Mouse (Mus musculus) myocyte (in vitro differentiated cells): ENCODE measurements at regions not wholly inside any gene's neighbourhood (a gene's known extent, or its start where the extent isn't known, plus 50 kb on each side); places are given as distances from the start of the nearest gene placed in this dataset.

Source experiments
- H3K27me3 ChIP-seq: one replicate; pipeline ENCODE4 v1.6.1; 2011; ENCODE audit not compliant: control insufficient read depth, insufficient read depth, insufficient read length
- H3K36me3 ChIP-seq: one replicate; pipeline ENCODE4 v1.6.1; 2011; ENCODE audit not compliant: control insufficient read depth, insufficient read depth
- H3K4me2 ChIP-seq: one replicate; pipeline ENCODE4 v1.6.1; 2011; ENCODE audit warnings: low read depth, control low read depth
- H3K4me3 ChIP-seq: one replicate; pipeline ENCODE4 v1.5.1; 2011; ENCODE audit warnings: mild to moderate bottlenecking, control low read depth, moderate library complexity
- H3K79me2 ChIP-seq: one replicate; pipeline ENCODE4 v1.6.1; 2011; ENCODE audit not compliant: control insufficient read depth, insufficient read depth
- H3ac ChIP-seq: one replicate; pipeline ENCODE4 v1.6.1; 2011; ENCODE audit not compliant: control insufficient read depth, insufficient read length
- CEBPB ChIP-seq: IDR thresholded peaks from 2 replicates; pipeline ENCODE4 v1.6.1; 2011; ENCODE audit warnings: mild to moderate bottlenecking, moderate library complexity; ENCODE audit not compliant: poor library complexity, insufficient read depth, severe bottlenecking
- E2F4 ChIP-seq: IDR thresholded peaks from one replicate; pipeline ENCODE4 v1.6.1; 2011; ENCODE audit warnings: mild to moderate bottlenecking, control low read depth, moderate library complexity; ENCODE audit not compliant: insufficient read depth
- MAX ChIP-seq: IDR thresholded peaks from one replicate; pipeline ENCODE4 v1.6.1; 2011; ENCODE audit warnings: low read depth, mild to moderate bottlenecking, control low read depth
- MYOD1 ChIP-seq, 3 experiments: IDR thresholded peaks; one replicate each; pipeline ENCODE4 v1.6.1; 2011; ENCODE audit warnings: control low read depth in 2 of 3, low read depth in 2 of 3, mild to moderate bottlenecking in 2 of 3, moderate library complexity in 1 of 3; ENCODE audit not compliant: insufficient read length in 2 of 3, control insufficient read depth in 1 of 3
- MYOG ChIP-seq, 3 experiments: IDR thresholded peaks; one replicate each; pipeline ENCODE4 v1.6.1; 2011; ENCODE audit warnings: control low read depth in 2 of 3, low read depth in 2 of 3, mild to moderate bottlenecking in 2 of 3; ENCODE audit not compliant: insufficient read length in 2 of 3, control insufficient read depth in 1 of 3, insufficient read depth in 1 of 3
- POLR2A ChIP-seq: IDR thresholded peaks from one replicate; pipeline ENCODE4 v1.6.1; 2011; ENCODE audit warnings: low read depth, mild to moderate bottlenecking, control low read depth, moderate library complexity; ENCODE audit not compliant: insufficient read length
- POLR2AphosphoS2 ChIP-seq: IDR thresholded peaks from one replicate; pipeline ENCODE4 v1.6.1; 2011; ENCODE audit warnings: low read depth, control low read depth; ENCODE audit not compliant: insufficient read length
- REST ChIP-seq: IDR thresholded peaks from one replicate; pipeline ENCODE4 v1.6.1; 2011; ENCODE audit warnings: mild to moderate bottlenecking, control low read depth, moderate library complexity; ENCODE audit not compliant: insufficient read depth, insufficient read length
- SRF ChIP-seq: IDR thresholded peaks from one replicate; pipeline ENCODE4 v1.6.1; 2011; ENCODE audit warnings: low read depth; ENCODE audit not compliant: control insufficient read depth, insufficient read length
- TCF12 ChIP-seq: IDR thresholded peaks from one replicate; pipeline ENCODE4 v1.6.1; 2011; ENCODE audit warnings: mild to moderate bottlenecking, control low read depth; ENCODE audit not compliant: poor library complexity, insufficient read depth, severe bottlenecking
- TCF3 ChIP-seq: IDR thresholded peaks from one replicate; pipeline ENCODE4 v1.6.1; 2011; ENCODE audit warnings: low read depth, control low read depth; ENCODE audit not compliant: insufficient read length
- USF1 ChIP-seq: IDR thresholded peaks from one replicate; pipeline ENCODE4 v1.6.1; 2011; ENCODE audit warnings: low read depth, mild to moderate bottlenecking, control low read depth, moderate library complexity

GRCm38 (mm10) chr14:24650902-24651270 is 164.0 kb downstream of the Rps24 start:
- H3K27me3 ChIP-seq = peaks cover 6% of the 10 kb centered on the region
- no peak for TF ChIP-seq MYOD1 (IDR thresholded peaks at IDR 0.05; ENCODE audit: control insufficient read depth in 1 of 3, insufficient read length in 2 of 3, low read depth in 2 of 3)
- no peak for TF ChIP-seq SRF
- no peak overlapping the region for H3K4me2 ChIP-seq
- no peak overlapping the region for H3K4me3 ChIP-seq
- H3K36me3 ChIP-seq = no peaks in the 10 kb centered on the region
- H3K79me2 ChIP-seq = no peaks in the 10 kb centered on the region
- no peak overlapping the region for H3ac ChIP-seq

GRCm38 (mm10) chr14:24652591-24652990 is 165.7 kb downstream of the Rps24 start:
- no peak for TF ChIP-seq CEBPB
- TF ChIP-seq E2F4 = no peak
- TF ChIP-seq MAX = no peak
- no peak for TF ChIP-seq MYOD1 (IDR thresholded peaks at IDR 0.05; ENCODE audit: control insufficient read depth in 1 of 3, insufficient read length in 2 of 3, low read depth in 2 of 3)
- no peak for TF ChIP-seq POLR2A
- no peak for TF ChIP-seq TCF12
- no peak for TF ChIP-seq REST
- TF ChIP-seq MYOG (IDR thresholded peaks at IDR 0.05; ENCODE audit: control insufficient read depth in 1 of 3, insufficient read depth in 1 of 3, insufficient read length in 2 of 3, low read depth in 2 of 3) = no peak
- TF ChIP-seq USF1 = no peak
- no peak for TF ChIP-seq TCF3
- TF ChIP-seq SRF = no peak
- TF ChIP-seq POLR2AphosphoS2 = no peak
- H3K4me3 ChIP-seq = no peak overlapping the region
- peaks cover 5% of the 10 kb centered on the region for H3K27me3 ChIP-seq

GRCm38 (mm10) chr14:24655580-24655979 is 168.7 kb downstream of the Rps24 start:
- Histone ChIP-seq H3K4me2 (no peak overlapping the region), H3K4me3 (no peak overlapping the region), H3K27me3 (peaks cover 9% of the 10 kb centered on the region), H3ac (no peak overlapping the region), H3K79me2 (no peaks in the 10 kb centered on the region), H3K36me3 (no peaks in the 10 kb centered on the region)
- TF ChIP-seq USF1 = no peak
- TF ChIP-seq MYOD1 (IDR thresholded peaks at IDR 0.05; ENCODE audit: control insufficient read depth in 1 of 3, insufficient read length in 2 of 3, low read depth in 2 of 3) = peak in 1 of 3 experiments; percentile 66
- peak in 2 of 3 experiments; percentile 9 to 35 for TF ChIP-seq MYOG (IDR thresholded peaks at IDR 0.05; ENCODE audit: control insufficient read depth in 1 of 3, insufficient read depth in 1 of 3, insufficient read length in 2 of 3, low read depth in 2 of 3)
- TF ChIP-seq REST = no peak

More at GRCm38 (mm10) chr14:24652591-24652990, 165.7 kb downstream of the Rps24 start:
- Histone ChIP-seq H3K36me3 (no peaks in the 10 kb centered on the region), H3K4me2 (no peak overlapping the region), H3ac (no peak overlapping the region), H3K79me2 (no peaks in the 10 kb centered on the region)

- no peak for TF ChIP-seq MAX
- no peak for TF ChIP-seq E2F4
- TF ChIP-seq POLR2A = no peak
- no peak for TF ChIP-seq REST
- no peak for TF ChIP-seq POLR2AphosphoS2
- TF ChIP-seq MYOG (IDR thresholded peaks at IDR 0.05; ENCODE audit: control insufficient read depth in 1 of 3, insufficient read depth in 1 of 3, insufficient read length in 2 of 3, low read depth in 2 of 3) = no peak
- TF ChIP-seq USF1 = no peak
- no peak for TF ChIP-seq CEBPB
- TF ChIP-seq SRF = no peak
- TF ChIP-seq TCF12 = no peak
- no peak for TF ChIP-seq TCF3
- no peak for TF ChIP-seq MYOD1 (IDR thresholded peaks at IDR 0.05; ENCODE audit: control insufficient read depth in 1 of 3, insufficient read length in 2 of 3, low read depth in 2 of 3)
- peaks cover 5% of the 10 kb centered on the region for H3K27me3 ChIP-seq
- H3K4me2 ChIP-seq = no peak overlapping the region
- H3K79me2 ChIP-seq = no peaks in the 10 kb centered on the region
- H3K4me3 ChIP-seq = no peak overlapping the region
- H3ac ChIP-seq = no peak overlapping the region
- no peaks in the 10 kb centered on the region for H3K36me3 ChIP-seq
These were observed 174.9 kb downstream of the Rps24 start for GRCm38 (mm10) chr14:24661797-24662196.

GRCm38 (mm10) chr14:24665210-24665609 is 178.3 kb downstream of the Rps24 start:
- Histone ChIP-seq H3K4me3 (no peak overlapping the region), H3K27me3 (peaks cover under 1% of the 10 kb centered on the region), H3K4me2 (no peak overlapping the region), H3K36me3 (no peaks in the 10 kb centered on the region), H3K79me2 (no peaks in the 10 kb centered on the region), H3ac (no peak overlapping the region)
- TF ChIP-seq MYOD1 (IDR thresholded peaks at IDR 0.05; ENCODE audit: control insufficient read depth in 1 of 3, insufficient read length in 2 of 3, low read depth in 2 of 3) (no peak), E2F4 (no peak), CEBPB (no peak), MYOG (IDR thresholded peaks at IDR 0.05; ENCODE audit: control insufficient read depth in 1 of 3, insufficient read depth in 1 of 3, insufficient read length in 2 of 3, low read depth in 2 of 3) (no peak), USF1 (no peak), SRF (no peak), TCF12 (no peak), MAX (no peak), POLR2A (no peak), POLR2AphosphoS2 (no peak), TCF3 (no peak), REST (no peak)
